Mouse (Mus musculus) splenic B cell, adult 2 months (primary cell): ENCODE measurements around the gene Kcnc4.

Experiments used
- DNase-seq: peaks from one replicate; pipeline ENCODE4 v3.0.0-alpha.2; 2011; ENCODE audit warnings: low read depth, low spot score
- H3K27me3 ChIP-seq: 2 replicates; pipeline ENCODE4 v1.6.1; 2012; ENCODE audit warnings: mild to moderate bottlenecking, low read length, moderate library complexity, mixed read lengths; ENCODE audit not compliant: control insufficient read depth, poor library complexity, insufficient read depth, severe bottlenecking
- H3K36me3 ChIP-seq: 2 replicates; pipeline ENCODE4 v1.6.1; 2012; ENCODE audit warnings: mild to moderate bottlenecking, low read length, moderate library complexity, mixed read lengths; ENCODE audit not compliant: control insufficient read depth, poor library complexity, insufficient read depth, severe bottlenecking

Gene Kcnc4

GRCm38 (mm10) chr3:107436434-107436833 lies 22.9 kb downstream of the Kcnc4 start:
- Histone ChIP-seq H3K27me3 (no peaks in the 10 kb centered on the region), H3K36me3 (no peaks in the 10 kb centered on the region)
- no peak for DNase-seq

- no peaks in the 10 kb centered on the region for H3K36me3 ChIP-seq
- H3K27me3 ChIP-seq, result no peaks in the 10 kb centered on the region
- DNase-seq, result no peak
Measured at GRCm38 (mm10) chr3:107433614-107434013, 25.7 kb downstream of the Kcnc4 start.

- DNase-seq, result no peak
- H3K36me3 ChIP-seq, result no peaks in the 10 kb centered on the region
Measured at GRCm38 (mm10) chr3:107431268-107431667, 28.1 kb downstream of the Kcnc4 start.

GRCm38 (mm10) chr3:107424258-107425041 lies 34.9 kb downstream of the Kcnc4 start:
- Histone ChIP-seq H3K27me3 (no peaks in the 10 kb centered on the region; the same call in 1 of the 2 replicates), H3K36me3 (no peaks in the 10 kb centered on the region)
- DNase-seq, result no peak

More at GRCm38 (mm10) chr3:107431268-107431667, 28.1 kb downstream of the Kcnc4 start:
- H3K27me3 ChIP-seq, result no peaks in the 10 kb centered on the region; the same call in 1 of the 2 replicates

- DNase-seq, result no peak
- Histone ChIP-seq H3K36me3 (no peaks in the 10 kb centered on the region), H3K27me3 (no peaks in the 10 kb centered on the region)
Measured at GRCm38 (mm10) chr3:107420156-107420555, 39.2 kb downstream of the Kcnc4 start.

- no peak for DNase-seq
- H3K36me3 ChIP-seq, result no peaks in the 10 kb centered on the region
- no peaks in the 10 kb centered on the region for H3K27me3 ChIP-seq
Measured at GRCm38 (mm10) chr3:107417287-107417644, 42.1 kb downstream of the Kcnc4 start.

- H3K36me3 ChIP-seq, result no peaks in the 10 kb centered on the region
- H3K27me3 ChIP-seq, result no peaks in the 10 kb centered on the region
- DNase-seq, result no peak
Measured at GRCm38 (mm10) chr3:107416541-107417286, 42.6 kb downstream of the Kcnc4 start.

GRCm38 (mm10) chr3:107413093-107413492 lies 46.3 kb downstream of the Kcnc4 start:
- H3K36me3 ChIP-seq, result no peaks in the 10 kb centered on the region
- no peak for DNase-seq

GRCm38 (mm10) chr3:107412509-107412908 lies 46.8 kb downstream of the Kcnc4 start:
- Histone ChIP-seq H3K27me3 (no peaks in the 10 kb centered on the region), H3K36me3 (no peaks in the 10 kb centered on the region)
- no peak for DNase-seq

More at GRCm38 (mm10) chr3:107413093-107413492, 46.3 kb downstream of the Kcnc4 start:
- no peaks in the 10 kb centered on the region for H3K27me3 ChIP-seq

GRCm38 (mm10) chr3:107411669-107412068 lies 47.7 kb downstream of the Kcnc4 start:
- Histone ChIP-seq H3K27me3 (no peaks in the 10 kb centered on the region), H3K36me3 (no peaks in the 10 kb centered on the region)
- DNase-seq, result no peak

- Histone ChIP-seq H3K36me3 (no peaks in the 10 kb centered on the region), H3K27me3 (no peaks in the 10 kb centered on the region)
- DNase-seq, result no peak
Measured at GRCm38 (mm10) chr3:107401401-107401800, 58.0 kb downstream of the Kcnc4 start.

- Histone ChIP-seq H3K36me3 (no peaks in the 10 kb centered on the region), H3K27me3 (no peaks in the 10 kb centered on the region)
- DNase-seq, result no peak
Measured at GRCm38 (mm10) chr3:107399991-107400640, 59.2 kb downstream of the Kcnc4 start.

- DNase-seq, result no peak
- Histone ChIP-seq H3K36me3 (no peaks in the 10 kb centered on the region), H3K27me3 (no peaks in the 10 kb centered on the region)
Measured at GRCm38 (mm10) chr3:107391198-107391597, 68.2 kb downstream of the Kcnc4 start.
